Comparison of ENCODE assay signal across 25 mouse cellular contexts in the genomic region with DNA sequence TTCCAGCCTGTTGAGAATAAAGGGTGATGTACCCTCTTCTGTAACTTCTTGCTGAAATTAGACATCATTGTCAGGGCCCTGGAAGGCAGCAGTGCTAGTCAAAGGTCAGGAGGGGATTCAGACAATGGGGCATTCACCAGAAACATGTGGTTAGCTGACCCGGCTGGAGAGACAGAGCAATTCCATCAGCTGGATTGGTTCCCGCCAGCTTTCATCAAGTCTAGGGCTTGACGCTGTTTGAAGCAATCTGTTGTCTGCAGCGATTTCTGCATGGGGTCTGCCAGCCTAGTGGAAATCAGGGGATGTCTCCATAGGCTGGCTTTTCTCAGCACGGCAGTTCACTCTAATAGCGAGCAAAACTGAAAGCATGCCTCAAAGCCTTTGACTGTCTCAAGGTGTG. TPM values are rescaled to one million over a fixed set of nuclear protein-coding genes. Genes with fewer than 3 reads are reported as not detected.
DNase-seq lines count a peak whose midpoint lies in the region; ATAC-seq lines count a peak whose summit lies in the region.
"Had no signal": no experiment of that assay in that cellular context is flagged by ENCODE, and none has a peak within 500 bp of the region (broad histone marks: within the 10 kb centered on the region; RNA-seq: fewer than 3 reads in every experiment).

No protein-coding gene starts in this region.

- no peaks in the 10 kb centered on the region; the same call in 1 of the 2 replicates for H3K4me1 ChIP-seq in liver, embryonic 11.5 days (replicated peaks; ENCODE audit: control insufficient read depth, insufficient read depth, low read length)
- H3K4me1 ChIP-seq in liver, embryonic 12.5 days, result no peaks in the 10 kb centered on the region
- peaks cover 19% of the 10 kb centered on the region for H3K4me1 ChIP-seq in embryonic facial prominence, embryonic 10.5 days
- peaks cover 3% of the 10 kb centered on the region; the same call in 1 of the 2 replicates for H3K4me1 ChIP-seq in heart, embryonic 11.5 days (ENCODE audit: control insufficient read depth, insufficient read depth, low read length)
- H3K4me1 ChIP-seq: embryonic facial prominence, embryonic 15.5 days; forebrain, embryonic 12.5 days; intestine, embryonic 15.5 days; kidney, embryonic 15.5 days; lung, embryonic 15.5 days had no signal

- H3K4me2 ChIP-seq in liver, embryonic 11.5 days, result no peak overlapping the region
- H3K4me2 ChIP-seq in liver, embryonic 12.5 days, result no peak overlapping the region
- 0 out of 2 replicates have a peak overlapping the region, but pooled peaks have one; percentile 7 for H3K4me2 ChIP-seq in heart, embryonic 11.5 days
- H3K4me2 ChIP-seq: embryonic facial prominence, embryonic 15.5 days; forebrain, embryonic 12.5 days; intestine, embryonic 15.5 days; kidney, embryonic 15.5 days; lung, embryonic 15.5 days had no signal

- DNase-seq in liver, embryonic 11.5 days (ENCODE audit: low spot score), result peak; percentile 8
- DNase-seq in embryonic facial prominence, embryonic 10.5 days (ENCODE audit: low spot score), result peak; percentile 29
- DNase-seq in retina, embryonic 14.5 days (ENCODE audit: low spot score), result peak; percentile 73
- no peak for DNase-seq in adrenal gland, adult 2 months
- DNase-seq: cerebellum, adult 11 months; cerebellum, postnatal 36 days; gastrocnemius, postnatal 36 days; layer of hippocampus, postnatal 36 days; midbrain, embryonic 14.5 days; right cerebral cortex, adult 18-20 months had no signal

- H3K36me3 ChIP-seq in liver, embryonic 11.5 days (ENCODE audit: control insufficient read depth, insufficient read depth, low read length), result no peaks in the 10 kb centered on the region
- no peaks in the 10 kb centered on the region for H3K36me3 ChIP-seq in liver, embryonic 12.5 days
- H3K36me3 ChIP-seq in embryonic facial prominence, embryonic 10.5 days (replicated peaks), result no peaks in the 10 kb centered on the region
- no peaks in the 10 kb centered on the region for H3K36me3 ChIP-seq in heart, embryonic 11.5 days (ENCODE audit: control insufficient read depth, insufficient read depth, low read length)
- H3K36me3 ChIP-seq: embryonic facial prominence, embryonic 15.5 days; forebrain, embryonic 12.5 days; G1E; intestine, embryonic 15.5 days; kidney, embryonic 15.5 days; lung, embryonic 15.5 days had no signal

- H3K9me3 ChIP-seq in liver, embryonic 11.5 days (ENCODE audit: control insufficient read depth, low read length), result no peaks in the 10 kb centered on the region
- no peaks in the 10 kb centered on the region for H3K9me3 ChIP-seq in liver, embryonic 12.5 days (replicated peaks)
- H3K9me3 ChIP-seq in embryonic facial prominence, embryonic 10.5 days, result no peaks in the 10 kb centered on the region
- no peaks in the 10 kb centered on the region for H3K9me3 ChIP-seq in heart, embryonic 11.5 days (replicated peaks; ENCODE audit: control insufficient read depth, low read length)
- H3K9me3 ChIP-seq: embryonic facial prominence, embryonic 15.5 days; forebrain, embryonic 12.5 days; G1E; intestine, embryonic 15.5 days; kidney, embryonic 15.5 days; lung, embryonic 15.5 days had no signal

- 67% methylated on average over 6 of the region's 6 CpGs for WGBS in liver, embryonic 11.5 days
- 66% methylated on average over 6 of the region's 6 CpGs for WGBS in liver, embryonic 12.5 days (ENCODE audit: insufficient replicate concordance)
- 27% methylated on average over 6 of the region's 6 CpGs for WGBS in embryonic facial prominence, embryonic 10.5 days
- WGBS in heart, embryonic 11.5 days (ENCODE audit: insufficient replicate concordance), result 37% methylated on average over 6 of the region's 6 CpGs

- no peak overlapping the region for H3K9ac ChIP-seq in liver, embryonic 11.5 days (ENCODE audit: low read depth, low read length)
- no peak overlapping the region for H3K9ac ChIP-seq in liver, embryonic 12.5 days
- no peak overlapping the region for H3K9ac ChIP-seq in heart, embryonic 11.5 days (ENCODE audit: low read depth, low read length)
- H3K9ac ChIP-seq: embryonic facial prominence, embryonic 15.5 days; forebrain, embryonic 12.5 days; intestine, embryonic 15.5 days; kidney, embryonic 15.5 days; lung, embryonic 15.5 days had no signal

- ATAC-seq in liver, embryonic 11.5 days (replicated peaks; ENCODE audit: low FRiP score), result no peak
- ATAC-seq in liver, embryonic 12.5 days, result no peak
- no peak for ATAC-seq in heart, embryonic 11.5 days (replicated peaks; ENCODE audit: insufficient number of reproducible peaks, low FRiP score, low TSS enrichment)
- no peak for ATAC-seq in cerebellum, adult (ENCODE audit: insufficient number of reproducible peaks, low FRiP score, low TSS enrichment)
- ATAC-seq: CD4-positive, CD25-positive, alpha-beta regulatory T cell, adult 4 months; intestine, embryonic 15.5 days had no signal

- no peak overlapping the region for H3K27ac ChIP-seq in liver, embryonic 11.5 days (ENCODE audit: low read depth, low read length)
- H3K27ac ChIP-seq in liver, embryonic 12.5 days, result no peak overlapping the region
- H3K27ac ChIP-seq in embryonic facial prominence, embryonic 10.5 days (replicated peaks), result no peak overlapping the region
- no peak overlapping the region for H3K27ac ChIP-seq in heart, embryonic 11.5 days (ENCODE audit: low read depth, low read length)
- H3K27ac ChIP-seq: embryonic facial prominence, embryonic 15.5 days; forebrain, embryonic 12.5 days; intestine, embryonic 15.5 days; kidney, embryonic 15.5 days; lung, embryonic 15.5 days; macrophage had no signal

- no peaks in the 10 kb centered on the region for H3K27me3 ChIP-seq in liver, embryonic 11.5 days (replicated peaks; ENCODE audit: control insufficient read depth, insufficient read depth, low read length)
- H3K27me3 ChIP-seq in liver, embryonic 12.5 days (replicated peaks), result peaks cover 5% of the 10 kb centered on the region
- peaks cover 14% of the 10 kb centered on the region; the same call in 1 of the 2 replicates for H3K27me3 ChIP-seq in embryonic facial prominence, embryonic 10.5 days (replicated peaks; ENCODE audit: low read depth, poor library complexity, severe bottlenecking)
- H3K27me3 ChIP-seq in heart, embryonic 11.5 days (ENCODE audit: control insufficient read depth, insufficient read depth, low read length), result no peaks in the 10 kb centered on the region
- H3K27me3 ChIP-seq: embryonic facial prominence, embryonic 15.5 days; intestine, embryonic 15.5 days; kidney, embryonic 15.5 days; lung, embryonic 15.5 days had no signal

- H3K4me3 ChIP-seq in liver, embryonic 11.5 days (ENCODE audit: low read depth, low read length), result no peak overlapping the region
- no peak overlapping the region for H3K4me3 ChIP-seq in liver, embryonic 12.5 days
- no peak overlapping the region for H3K4me3 ChIP-seq in embryonic facial prominence, embryonic 10.5 days
- no peak overlapping the region for H3K4me3 ChIP-seq in heart, embryonic 11.5 days (ENCODE audit: low read depth, low read length)
- H3K4me3 ChIP-seq: embryonic facial prominence, embryonic 15.5 days; forebrain, embryonic 12.5 days; intestine, embryonic 15.5 days; kidney, embryonic 15.5 days; lung, embryonic 15.5 days had no signal

RNA-seq across cellular contexts. Expression of a gene that starts 10.0 kb away (rescaled TPM):
- 0.40 and 0.45 TPM in 2 replicates for polyA plus RNA-seq in liver, embryonic 11.5 days (2014; fragmentation: Nextera tagmentation; extraction: Ambion mirVana)
- 0.30 and 0.50 TPM in 2 replicates for polyA plus RNA-seq in liver, embryonic 12.5 days (2016; fragmentation: Nextera tagmentation; extraction: Ambion mirVana)
- 1.1 TPM in 2 replicates for polyA plus RNA-seq in embryonic facial prominence, embryonic 10.5 days (2016; fragmentation: Nextera tagmentation; extraction: Ambion mirVana)
- polyA plus RNA-seq in heart, embryonic 11.5 days (2014; fragmentation: Nextera tagmentation; extraction: Ambion mirVana), result 0.66 and 0.83 TPM in 2 replicates
- 1 to 10 TPM; 1.9 to 2.0 TPM for total RNA-seq in adrenal gland, adult 2 months (2021)
- polyA plus RNA-seq in adrenal gland, adult 2 months (2012; rRNA removed), result 6.0 and 7.6 TPM in 2 replicates
- polyA plus RNA-seq: G1E had no signal

RNA-seq across cellular contexts. Expression of a gene that starts 10.5 kb away (rescaled TPM):
- polyA plus RNA-seq in liver, embryonic 11.5 days (2014; fragmentation: Nextera tagmentation; extraction: Ambion mirVana), result 0.32 and 1.1 TPM in 2 replicates
- polyA plus RNA-seq in liver, embryonic 12.5 days (2016; fragmentation: Nextera tagmentation; extraction: Ambion mirVana), result 0.93 and 1.0 TPM in 2 replicates
- polyA plus RNA-seq in embryonic facial prominence, embryonic 10.5 days (2016; fragmentation: Nextera tagmentation; extraction: Ambion mirVana), result 0.48 and 0.51 TPM in 2 replicates
- 0.26 and 0.68 TPM in 2 replicates for polyA plus RNA-seq in heart, embryonic 11.5 days (2014; fragmentation: Nextera tagmentation; extraction: Ambion mirVana)
- total RNA-seq in adrenal gland, adult 2 months (2021), result 10 to 100 TPM in 1 of 2 experiments, 1 to 10 TPM in 1; 7.8 to 12.6 TPM
- 1.2 and 1.5 TPM in 2 replicates for polyA plus RNA-seq in adrenal gland, adult 2 months (2012; rRNA removed)
- polyA plus RNA-seq: G1E had no signal

RNA-seq across cellular contexts. Expression of a gene that starts 34.7 kb away (rescaled TPM):
- 2.7 and 3.3 TPM in 2 replicates for polyA plus RNA-seq in liver, embryonic 11.5 days (2014; fragmentation: Nextera tagmentation; extraction: Ambion mirVana)
- 2.0 and 2.2 TPM in 2 replicates for polyA plus RNA-seq in liver, embryonic 12.5 days (2016; fragmentation: Nextera tagmentation; extraction: Ambion mirVana)
- 10.1 and 10.8 TPM in 2 replicates for polyA plus RNA-seq in embryonic facial prominence, embryonic 10.5 days (2016; fragmentation: Nextera tagmentation; extraction: Ambion mirVana)
- polyA plus RNA-seq in heart, embryonic 11.5 days (2014; fragmentation: Nextera tagmentation; extraction: Ambion mirVana), result 5.8 and 6.0 TPM in 2 replicates
- total RNA-seq in adrenal gland, adult 2 months (2021), result 1 to 10 TPM; 7.4 to 8.7 TPM
- polyA plus RNA-seq in adrenal gland, adult 2 months (2012; rRNA removed), result 14.8 and 16.8 TPM in 2 replicates
- polyA plus RNA-seq: G1E had no signal

RNA-seq across cellular contexts. Expression of a gene that starts 39.4 kb away (rescaled TPM):
- 14.5 and 17.9 TPM in 2 replicates for polyA plus RNA-seq in liver, embryonic 11.5 days (2014; fragmentation: Nextera tagmentation; extraction: Ambion mirVana)
- 11.4 and 12.9 TPM in 2 replicates for polyA plus RNA-seq in liver, embryonic 12.5 days (2016; fragmentation: Nextera tagmentation; extraction: Ambion mirVana)
- polyA plus RNA-seq in embryonic facial prominence, embryonic 10.5 days (2016; fragmentation: Nextera tagmentation; extraction: Ambion mirVana), result 5.0 and 6.0 TPM in 2 replicates
- 8.8 and 10.6 TPM in 2 replicates for polyA plus RNA-seq in heart, embryonic 11.5 days (2014; fragmentation: Nextera tagmentation; extraction: Ambion mirVana)
- 1 to 10 TPM; 3.6 to 5.9 TPM for total RNA-seq in adrenal gland, adult 2 months (2021)
- polyA plus RNA-seq in adrenal gland, adult 2 months (2012; rRNA removed), result 0.34 and 0.49 TPM in 2 replicates

RNA-seq across cellular contexts. Expression of a gene that starts 42.8 kb away (rescaled TPM):
- polyA plus RNA-seq in liver, embryonic 11.5 days (2014; fragmentation: Nextera tagmentation; extraction: Ambion mirVana), result not detected in 2 replicates
- polyA plus RNA-seq in liver, embryonic 12.5 days (2016; fragmentation: Nextera tagmentation; extraction: Ambion mirVana), result not detected in 2 replicates
- polyA plus RNA-seq in embryonic facial prominence, embryonic 10.5 days (2016; fragmentation: Nextera tagmentation; extraction: Ambion mirVana), result 0.91 TPM in 1 of 2 replicates, not detected in the other
- polyA plus RNA-seq in heart, embryonic 11.5 days (2014; fragmentation: Nextera tagmentation; extraction: Ambion mirVana), result not detected in 2 replicates
- not detected for total RNA-seq in adrenal gland, adult 2 months (2021)
- polyA plus RNA-seq in adrenal gland, adult 2 months (2012; rRNA removed), result not detected in 2 replicates
- total RNA-seq: G1E; layer of hippocampus, adult 18-20 months; layer of hippocampus, postnatal 36 days; left cerebral cortex, postnatal 25 days; liver, adult 2 months had no signal
- polyA plus RNA-seq: CD4-positive, CD25-positive, alpha-beta regulatory T cell, adult 4 months; embryonic facial prominence, embryonic 15.5 days; forebrain, embryonic 12.5 days; G1E; intestine, embryonic 15.5 days; kidney, embryonic 15.5 days; liver, adult 2 months; lung, embryonic 15.5 days; macrophage; midbrain, embryonic 14.5 days; stomach, embryonic 14.5 days had no signal
